Mouse (Mus musculus): ENCODE measurements around the gene Cryge. TPM values are rescaled to one million over a fixed set of nuclear protein-coding genes. Genes with fewer than 3 reads are reported as not detected.

Gene Cryge
- total RNA-seq, 2 experiments from 2014 or later: not detected

DNA sequence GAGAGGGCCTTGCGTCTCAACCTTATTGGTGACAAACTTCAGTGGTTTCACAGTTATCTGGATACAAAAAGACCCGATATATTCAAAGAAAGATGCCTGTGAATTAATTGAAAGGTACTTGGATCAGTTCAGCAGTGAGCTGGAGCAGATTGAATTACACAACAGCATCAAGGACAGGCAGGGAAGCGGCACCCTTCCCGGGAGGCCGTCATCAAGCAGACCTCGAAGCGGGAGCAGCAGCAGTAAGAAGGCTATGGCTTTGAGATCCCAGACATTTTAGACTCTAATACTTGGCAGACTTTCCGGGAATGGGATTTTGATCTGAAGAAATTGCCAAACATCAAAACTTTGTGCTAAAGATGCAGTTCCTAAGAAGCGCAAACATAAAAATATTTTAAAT lies 22.7 kb downstream of the Cryge start:
- no peak for DNase-seq
- intact Hi-C loops (cut with DNase I): no loop called here

DNA sequence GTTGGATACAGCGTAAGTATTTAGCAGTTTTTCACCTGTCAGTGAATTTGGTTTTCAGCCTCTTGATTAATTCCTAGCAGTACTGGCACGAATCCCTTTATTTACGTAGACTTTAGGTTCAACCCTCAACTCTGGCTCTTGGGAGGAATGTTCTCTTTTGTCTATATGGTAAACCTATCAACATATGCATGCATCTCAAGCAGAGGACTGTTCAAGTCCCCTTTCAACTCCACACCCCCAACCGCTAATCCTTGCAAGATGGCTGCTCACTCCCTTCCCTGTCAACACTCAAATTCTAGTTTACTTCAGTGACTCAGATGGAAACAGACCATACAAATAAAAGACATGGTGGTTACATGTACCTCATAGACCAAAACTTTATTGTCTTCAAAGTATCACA lies 38.2 kb downstream of the Cryge start:
- intact Hi-C loops (cut with DNase I): no loop called here
- no peak for DNase-seq

DNA sequence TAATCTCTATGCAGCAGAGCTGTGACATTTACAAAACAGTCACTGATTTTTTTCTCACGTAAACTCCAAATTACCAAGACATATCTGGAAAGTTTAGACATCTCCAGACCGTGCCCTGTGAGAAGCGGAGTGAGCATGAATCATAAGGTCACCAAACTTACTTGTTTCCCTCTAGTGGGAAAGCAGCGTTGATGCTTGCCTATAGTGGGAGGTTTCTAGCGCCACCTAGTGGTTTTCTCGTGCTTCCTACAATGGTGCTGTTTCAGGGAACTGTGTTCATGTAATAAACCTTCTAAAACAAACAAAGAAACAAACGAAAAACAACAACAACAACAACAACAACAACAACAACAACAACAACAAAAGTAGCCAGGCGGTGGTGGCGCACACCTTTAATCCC lies 40.8 kb downstream of the Cryge start:
- intact Hi-C loops (cut with DNase I): no loop called here
- DNase-seq: peak; percentile 53

GRCm38 (mm10) chr1:65005575-65005974 lies 45.4 kb downstream of the Cryge start:
- no peak for DNase-seq
- intact Hi-C loops (cut with DNase I): loop anchor here (10.0 kb wide), 1 partner anchor 1351 kb away; no protein-coding TSS in a partner anchor

DNA sequence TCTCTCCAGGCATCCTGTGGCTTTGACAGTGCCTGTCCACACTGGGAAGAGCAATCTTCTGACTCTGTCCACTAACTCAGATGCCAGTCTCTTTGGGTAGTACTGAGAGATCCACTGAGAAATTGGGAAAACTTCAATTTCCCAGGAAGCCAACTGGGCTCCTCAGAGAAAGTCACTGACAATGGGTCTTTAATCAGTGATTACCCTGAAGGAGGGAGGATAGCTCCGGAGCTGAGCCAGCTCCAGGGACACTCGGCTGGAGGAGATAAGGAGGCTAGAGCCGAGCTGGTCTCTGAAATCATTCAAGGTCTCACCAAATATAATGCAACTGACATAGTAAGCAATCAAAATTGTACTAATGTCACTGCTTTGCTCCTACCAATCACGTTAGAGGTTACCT lies 46.4 kb downstream of the Cryge start:
- no peak for DNase-seq
- intact Hi-C loops (cut with DNase I): loop anchor here (10.0 kb wide), 1 partner anchor 1350 kb away; no protein-coding TSS in a partner anchor

Other genes starting within 250 kb of the Cryge start
- gene Plekhm3, start 94.3 kb downstream of the Cryge start, total RNA-seq (2021): 10 to 100 TPM; 22.2 to 25.2 TPM
- not detected for gene Akr1cl, start 18.4 kb downstream of the Cryge start, total RNA-seq (2021)
- not detected for gene Crygd, start 12.3 kb upstream of the Cryge start, total RNA-seq (2021)
- not detected for gene Crygc, start 22.5 kb upstream of the Cryge start, total RNA-seq (2021)
- not detected for gene Crygb, start 31.1 kb upstream of the Cryge start, total RNA-seq (2021)
- under 1 TPM in 1 of 2 experiments, not detected in 1; 0.97 TPM for gene Cryga, start 52.2 kb upstream of the Cryge start, total RNA-seq (2021)
- gene Gm28845, start 68.4 kb upstream of the Cryge start, total RNA-seq (2021): under 1 TPM in 1 of 2 experiments, not detected in 1; 0.52 TPM
- gene D630023F18Rik, start 72.1 kb upstream of the Cryge start, total RNA-seq (2021): 1 to 10 TPM; 5.6 to 9.1 TPM
- 100 to 1,000 TPM; 322 to 358 TPM for gene Idh1, start 135.4 kb upstream of the Cryge start, total RNA-seq (2021)
- gene Pikfyve, start 135.5 kb upstream of the Cryge start, total RNA-seq (2021): 10 to 100 TPM; 42.7 to 45.2 TPM
- gene Pth2r, start 230.9 kb upstream of the Cryge start, total RNA-seq (2021): 1 to 10 TPM; 2.6 to 2.9 TPM

Measured in left cerebral cortex, postnatal 4 days (tissue).